Mouse (Mus musculus) spleen, adult 2 months (tissue): Measurements from ENCODE around the gene Rbpj.

Experiments used
- CTCF ChIP-seq: fragments of 200-500 bp; IDR thresholded peaks from 2 replicates; pipeline ENCODE4 v1.5.1; 2011; ENCODE audit warnings: mild to moderate bottlenecking, inconsistent platforms; ENCODE audit not compliant: insufficient read depth, insufficient read length, insufficient replicate concordance; ENCODE audit errors: extremely low read depth
- POLR2A ChIP-seq: fragments of 200-500 bp; IDR thresholded peaks from 2 replicates; pipeline ENCODE4 v1.6.1; 2011; ENCODE audit warnings: low read depth, low read length, inconsistent platforms

DNA sequence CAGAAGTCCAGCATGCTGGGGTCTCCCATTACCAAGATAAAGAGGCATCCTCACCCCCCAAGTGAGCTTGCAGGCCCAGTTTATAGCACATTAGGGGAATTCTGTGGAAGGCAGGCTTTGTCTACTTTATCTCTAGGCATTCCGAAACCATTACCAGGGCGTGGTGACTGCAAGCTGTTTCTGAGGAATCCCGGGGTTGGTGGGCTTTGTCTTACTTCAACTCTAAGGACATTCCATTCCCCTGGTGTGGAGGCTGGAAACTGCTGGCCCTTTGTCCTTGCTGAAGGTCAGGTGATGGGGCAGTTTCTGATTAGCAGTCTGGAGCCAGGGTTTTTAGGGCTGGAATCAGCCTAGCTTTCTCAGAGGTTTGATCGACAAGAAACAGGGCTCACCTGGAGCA, 205.6 kb downstream of the Rbpj start:
- no peak for TF ChIP-seq POLR2A
- TF ChIP-seq CTCF = no peak
